Mouse (Mus musculus) monocyte, adult 2 months (primary cell): ENCODE measurements around the gene Dok3.

Experiments
- DNase-seq, 2 experiments: peaks; one replicate each; pipeline ENCODE4 v3.0.0; 2022; ENCODE audit warnings: low spot score in 2 of 2, low read depth in 1 of 2

Gene Dok3

GRCm38 (mm10) chr13:55510332-55510667 is 18.8 kb downstream of the Dok3 start:
- peak in 1 of 2 experiments; percentile 51 for DNase-seq

- DNase-seq, result no peak
These were observed 20.6 kb downstream of the Dok3 start for GRCm38 (mm10) chr13:55508531-55508930.

- no peak for DNase-seq
These were observed 21.2 kb downstream of the Dok3 start for GRCm38 (mm10) chr13:55507877-55508276.

- DNase-seq, result no peak
These were observed 22.4 kb downstream of the Dok3 start for GRCm38 (mm10) chr13:55506697-55507096.

GRCm38 (mm10) chr13:55505810-55506209 is 23.3 kb downstream of the Dok3 start:
- DNase-seq, result no peak

GRCm38 (mm10) chr13:55504390-55504789 is 24.7 kb downstream of the Dok3 start:
- DNase-seq, result no peak

- no peak for DNase-seq
These were observed 26.7 kb downstream of the Dok3 start for GRCm38 (mm10) chr13:55502405-55502804.

GRCm38 (mm10) chr13:55500575-55500974 is 28.5 kb downstream of the Dok3 start:
- no peak for DNase-seq

GRCm38 (mm10) chr13:55498906-55499305 is 30.2 kb downstream of the Dok3 start:
- no peak for DNase-seq

GRCm38 (mm10) chr13:55496661-55497060 is 32.4 kb downstream of the Dok3 start:
- no peak for DNase-seq

- no peak for DNase-seq
These were observed 33.4 kb downstream of the Dok3 start for GRCm38 (mm10) chr13:55495702-55496101.

GRCm38 (mm10) chr13:55494883-55495621 is 34.0 kb downstream of the Dok3 start:
- no peak for DNase-seq

GRCm38 (mm10) chr13:55494257-55494656 is 34.8 kb downstream of the Dok3 start:
- no peak for DNase-seq

- DNase-seq, result no peak
These were observed 41.3 kb downstream of the Dok3 start, which contains the start of gene Dbn1 for GRCm38 (mm10) chr13:55487578-55488498. Dbn1 (minus strand) TSS chr13:55488111.

- no peak for DNase-seq
These were observed 42.0 kb downstream of the Dok3 start for GRCm38 (mm10) chr13:55486916-55487577.

- no peak for DNase-seq
These were observed 42.9 kb downstream of the Dok3 start for GRCm38 (mm10) chr13:55486029-55486794.

GRCm38 (mm10) chr13:55484520-55485088 is 44.5 kb downstream of the Dok3 start:
- no peak for DNase-seq

- no peak for DNase-seq
These were observed 45.5 kb downstream of the Dok3 start for GRCm38 (mm10) chr13:55483593-55483992.

GRCm38 (mm10) chr13:55483071-55483470 is 46.0 kb downstream of the Dok3 start:
- no peak for DNase-seq

GRCm38 (mm10) chr13:55482542-55482941 is 46.6 kb downstream of the Dok3 start:
- no peak for DNase-seq

GRCm38 (mm10) chr13:55479929-55480328 is 49.2 kb downstream of the Dok3 start:
- no peak for DNase-seq
